Mouse (Mus musculus): ENCODE data around the gene Scamp5. TPM values are rescaled to one million over a fixed set of nuclear protein-coding genes. Genes with fewer than 3 reads are reported as not detected.

Scamp5 gene
- polyA plus RNA-seq (2014; fragmentation: Nextera tagmentation; extraction: Ambion mirVana): 6.9 and 7.4 TPM in 2 replicates

DNA sequence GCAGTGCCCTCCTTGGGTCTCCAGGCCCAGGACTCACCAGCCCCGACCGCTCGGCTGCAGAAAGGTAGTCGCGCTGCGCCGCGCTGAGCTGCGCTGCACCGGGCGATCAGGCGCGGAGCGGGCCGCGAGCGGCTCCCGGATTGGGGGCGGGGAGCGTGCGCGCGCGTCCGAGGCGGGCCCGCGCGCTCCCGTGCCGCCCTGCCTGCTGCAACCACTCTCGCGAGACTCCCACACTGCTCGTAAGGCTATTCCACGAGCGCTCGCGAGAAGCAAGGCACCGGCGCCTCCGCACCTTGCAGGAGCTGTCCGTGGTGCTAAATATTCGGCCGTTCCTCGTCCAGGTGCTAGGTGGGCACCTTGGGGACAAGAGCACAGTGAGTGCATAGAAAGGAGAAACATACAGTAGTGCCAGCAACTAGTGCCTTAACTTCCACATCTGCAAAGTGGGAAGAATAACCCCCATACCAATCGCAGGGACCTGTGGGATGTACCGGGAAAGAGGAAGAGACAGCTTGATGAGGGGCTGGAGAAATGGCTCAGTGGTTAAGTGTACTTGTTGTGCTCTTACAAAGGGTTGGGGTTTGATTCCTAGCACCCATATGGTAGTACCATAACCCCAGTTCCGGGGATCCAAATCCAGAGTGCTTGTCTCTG, at the start of gene Scamp5:
TSS of gene Scamp5 (minus strand) at position 165 of the 654 bp plus-strand sequence.
- Histone ChIP-seq H3K4me2 (ENCODE audit: low read depth, low read length) (peak within 1 kb of the TSS; percentile 85), H3K4me1 (ENCODE audit: control insufficient read depth, insufficient read depth, low read length) (peaks cover 3% of the 10 kb centered on the region; the same call in 1 of the 2 replicates), H3K36me3 (replicated peaks; ENCODE audit: control insufficient read depth, insufficient read depth, low read depth, low read length) (no peaks in the 10 kb centered on the region), H3K27ac (replicated peaks; ENCODE audit: low read depth, low read length) (no peak within 1 kb of the TSS), H3K27me3 (ENCODE audit: control insufficient read depth, insufficient read depth, low read length) (no peaks in the 10 kb centered on the region), H3K9me3 (replicated peaks; ENCODE audit: control insufficient read depth, low read length) (no peaks in the 10 kb centered on the region), H3K9ac (replicated peaks; ENCODE audit: low read length) (peak within 1 kb of the TSS; percentile 71), H3K4me3 (ENCODE audit: low read depth, low read length) (peak within 1 kb of the TSS; percentile 66)
- DNase-seq (ENCODE audit: low spot score): peak; percentile 96
- ATAC-seq (replicated peaks; ENCODE audit: insufficient number of reproducible peaks, low FRiP score, low TSS enrichment, low read depth): peak; percentile 92
- WGBS: 2% methylated on average over 48 of the region's 48 CpGs

DNA sequence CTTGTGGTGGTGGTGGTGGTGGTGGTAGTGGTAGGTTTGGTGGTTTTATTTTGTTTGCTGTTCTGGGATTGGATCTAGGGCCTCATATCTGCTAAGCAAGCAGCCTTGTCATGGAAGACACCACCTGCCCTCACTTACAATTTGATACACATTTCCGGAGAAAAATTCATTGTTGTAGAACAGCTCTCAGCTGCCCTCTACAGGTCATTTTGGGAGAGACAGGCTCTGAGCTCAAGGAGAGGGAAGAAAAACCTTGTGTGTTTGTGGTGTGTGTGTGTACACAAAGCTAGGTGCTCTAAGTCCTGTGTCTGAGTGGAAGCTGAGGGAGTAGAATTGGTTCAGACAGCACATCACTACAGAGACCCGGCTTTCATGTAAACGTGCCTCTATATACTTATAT, 49.3 kb upstream of the Scamp5 start:
- Histone ChIP-seq H3K27ac (replicated peaks; ENCODE audit: low read depth, low read length) (no peak overlapping the region), H3K36me3 (replicated peaks; ENCODE audit: control insufficient read depth, insufficient read depth, low read depth, low read length) (no peaks in the 10 kb centered on the region), H3K9ac (replicated peaks; ENCODE audit: low read length) (no peak overlapping the region), H3K4me3 (ENCODE audit: low read depth, low read length) (no peak overlapping the region), H3K4me1 (ENCODE audit: control insufficient read depth, insufficient read depth, low read length) (no peaks in the 10 kb centered on the region), H3K9me3 (replicated peaks; ENCODE audit: control insufficient read depth, low read length) (no peaks in the 10 kb centered on the region), H3K4me2 (ENCODE audit: low read depth, low read length) (no peak overlapping the region), H3K27me3 (ENCODE audit: control insufficient read depth, insufficient read depth, low read length) (no peaks in the 10 kb centered on the region)
- WGBS: 13% methylated on average over 3 of the region's 3 CpGs
- DNase-seq (ENCODE audit: low spot score) (peak; percentile 89), ATAC-seq (replicated peaks; ENCODE audit: insufficient number of reproducible peaks, low FRiP score, low TSS enrichment, low read depth) (no peak)

DNA sequence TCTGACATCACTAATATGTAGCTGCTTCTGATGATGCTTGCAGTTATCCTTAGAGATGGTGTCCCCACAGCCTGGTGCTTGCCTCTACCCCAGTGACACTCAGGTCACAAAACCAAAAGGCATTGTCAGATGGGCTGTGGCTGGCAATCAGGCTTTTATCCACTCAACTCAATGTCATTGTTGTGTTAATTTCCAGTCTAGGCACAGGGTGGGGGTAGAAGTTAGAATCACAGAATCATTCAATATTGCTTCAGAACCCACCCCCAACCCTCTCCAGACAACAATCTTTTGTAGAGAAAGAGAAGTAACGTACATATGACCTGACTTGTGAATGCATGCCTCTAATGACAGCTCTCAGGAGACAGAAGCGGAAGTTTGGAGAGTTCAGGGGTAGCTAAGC, 42.7 kb upstream of the Scamp5 start:
- ATAC-seq (replicated peaks; ENCODE audit: insufficient number of reproducible peaks, low FRiP score, low TSS enrichment, low read depth) (no peak), DNase-seq (ENCODE audit: low spot score) (no peak)
- Histone ChIP-seq H3K4me2 (ENCODE audit: low read depth, low read length) (no peak overlapping the region), H3K9me3 (replicated peaks; ENCODE audit: control insufficient read depth, low read length) (no peaks in the 10 kb centered on the region), H3K27me3 (ENCODE audit: control insufficient read depth, insufficient read depth, low read length) (peaks cover 6% of the 10 kb centered on the region), H3K4me3 (ENCODE audit: low read depth, low read length) (no peak overlapping the region), H3K9ac (replicated peaks; ENCODE audit: low read length) (no peak overlapping the region), H3K4me1 (ENCODE audit: control insufficient read depth, insufficient read depth, low read length) (no peaks in the 10 kb centered on the region), H3K27ac (replicated peaks; ENCODE audit: low read depth, low read length) (no peak overlapping the region), H3K36me3 (replicated peaks; ENCODE audit: control insufficient read depth, insufficient read depth, low read depth, low read length) (no peaks in the 10 kb centered on the region)
- 67% methylated on average over 2 of the region's 2 CpGs for WGBS

GRCm38 (mm10) chr9:57505700-57506099, 37.8 kb upstream of the Scamp5 start:
- Histone ChIP-seq H3K36me3 (replicated peaks; ENCODE audit: control insufficient read depth, insufficient read depth, low read depth, low read length) (no peaks in the 10 kb centered on the region), H3K4me2 (ENCODE audit: low read depth, low read length) (no peak overlapping the region; the same call in 1 of the 2 replicates), H3K27me3 (ENCODE audit: control insufficient read depth, insufficient read depth, low read length) (peaks cover 55% of the 10 kb centered on the region), H3K4me3 (ENCODE audit: low read depth, low read length) (no peak overlapping the region), H3K27ac (replicated peaks; ENCODE audit: low read depth, low read length) (no peak overlapping the region), H3K9ac (replicated peaks; ENCODE audit: low read length) (no peak overlapping the region), H3K4me1 (ENCODE audit: control insufficient read depth, insufficient read depth, low read length) (peaks cover 8% of the 10 kb centered on the region), H3K9me3 (replicated peaks; ENCODE audit: control insufficient read depth, low read length) (no peaks in the 10 kb centered on the region)
- 6% methylated on average over 8 of the region's 8 CpGs for WGBS
- no peak for DNase-seq (ENCODE audit: low spot score)
- ATAC-seq (replicated peaks; ENCODE audit: insufficient number of reproducible peaks, low FRiP score, low TSS enrichment, low read depth): no peak

- DNase-seq (ENCODE audit: low spot score): no peak
- no peak overlapping the region for H3K27ac ChIP-seq (replicated peaks; ENCODE audit: low read depth, low read length)
- H3K27me3 ChIP-seq (ENCODE audit: control insufficient read depth, insufficient read depth, low read length): peaks cover 62% of the 10 kb centered on the region
- WGBS: 40% methylated on average over 10 of the region's 10 CpGs
- no peak for ATAC-seq (replicated peaks; ENCODE audit: insufficient number of reproducible peaks, low FRiP score, low TSS enrichment, low read depth)
- H3K36me3 ChIP-seq (replicated peaks; ENCODE audit: control insufficient read depth, insufficient read depth, low read depth, low read length): no peaks in the 10 kb centered on the region
- no peaks in the 10 kb centered on the region for H3K9me3 ChIP-seq (replicated peaks; ENCODE audit: control insufficient read depth, low read length)
- peaks cover 8% of the 10 kb centered on the region for H3K4me1 ChIP-seq (ENCODE audit: control insufficient read depth, insufficient read depth, low read length)
- H3K4me3 ChIP-seq (ENCODE audit: low read depth, low read length): no peak overlapping the region
- no peak overlapping the region for H3K4me2 ChIP-seq (ENCODE audit: low read depth, low read length)
- no peak overlapping the region for H3K9ac ChIP-seq (replicated peaks; ENCODE audit: low read length)
These were observed 37.0 kb upstream of the Scamp5 start for GRCm38 (mm10) chr9:57504891-57505290.

GRCm38 (mm10) chr9:57504381-57504700, 36.5 kb upstream of the Scamp5 start:
- ATAC-seq (replicated peaks; ENCODE audit: insufficient number of reproducible peaks, low FRiP score, low TSS enrichment, low read depth): peak; percentile 45; the same call in 1 of the 2 replicates
- no peaks in the 10 kb centered on the region for H3K9me3 ChIP-seq (replicated peaks; ENCODE audit: control insufficient read depth, low read length)
- peak; percentile 63 for DNase-seq (ENCODE audit: low spot score)
- under 1% methylated on average over 34 of the region's 34 CpGs for WGBS
- no peaks in the 10 kb centered on the region for H3K36me3 ChIP-seq (replicated peaks; ENCODE audit: control insufficient read depth, insufficient read depth, low read depth, low read length)
- H3K9ac ChIP-seq (replicated peaks; ENCODE audit: low read length): peak overlapping the region; percentile 47
- H3K4me1 ChIP-seq (ENCODE audit: control insufficient read depth, insufficient read depth, low read length): peaks cover 8% of the 10 kb centered on the region
- peak overlapping the region; percentile 39 for H3K4me3 ChIP-seq (ENCODE audit: low read depth, low read length)
- H3K4me2 ChIP-seq (ENCODE audit: low read depth, low read length): peak overlapping the region; percentile 89
- no peak overlapping the region for H3K27ac ChIP-seq (replicated peaks; ENCODE audit: low read depth, low read length)
- peaks cover 62% of the 10 kb centered on the region for H3K27me3 ChIP-seq (ENCODE audit: control insufficient read depth, insufficient read depth, low read length)

DNA sequence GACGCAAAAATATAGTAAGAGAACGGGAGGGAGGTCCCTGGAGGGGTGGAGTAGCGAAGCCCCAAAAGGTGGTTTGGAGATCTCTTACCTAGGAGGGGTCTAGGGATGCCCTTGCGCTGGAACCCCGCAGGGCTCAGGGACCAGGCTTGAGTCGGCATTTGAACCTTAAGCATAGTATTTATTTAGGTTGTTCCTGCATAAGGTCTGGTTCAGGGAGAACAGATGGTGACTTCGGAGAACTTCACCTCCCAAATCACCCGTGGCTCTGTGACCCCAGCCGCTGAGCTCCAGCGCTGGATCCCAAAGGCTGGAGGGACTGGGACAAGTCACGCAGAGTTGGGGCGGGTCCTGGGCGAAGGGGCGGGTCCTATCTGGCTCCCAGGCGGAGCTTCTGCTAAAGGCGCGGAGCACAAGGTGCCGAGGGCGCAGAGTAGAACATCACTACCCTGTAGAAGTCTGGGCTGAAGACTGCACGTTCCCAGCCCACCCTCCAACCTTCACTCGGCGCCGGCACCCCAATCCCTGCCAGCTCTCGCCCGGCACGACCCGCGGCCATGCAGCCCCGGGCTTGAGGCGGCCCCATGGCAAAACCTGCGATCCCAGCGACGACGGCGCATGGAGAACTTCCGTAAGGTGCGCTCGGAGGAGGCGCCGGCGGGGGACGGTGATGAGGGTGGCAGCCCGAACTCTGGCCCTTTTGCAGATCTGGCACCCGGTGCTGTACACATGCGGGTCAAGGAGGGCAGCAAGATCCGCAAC, 35.9 kb upstream of the Scamp5 start, which contains the start of gene Rpp25:
TSS of gene Rpp25 (plus strand) at position 405 of the 759 bp plus-strand sequence.
- Histone ChIP-seq H3K9ac (replicated peaks; ENCODE audit: low read length) (peak within 1 kb of the TSS; percentile 47), H3K4me2 (ENCODE audit: low read depth, low read length) (peak within 1 kb of the TSS; percentile 89), H3K4me3 (ENCODE audit: low read depth, low read length) (peak within 1 kb of the TSS; percentile 39), H3K27me3 (ENCODE audit: control insufficient read depth, insufficient read depth, low read length) (peaks cover 62% of the 10 kb centered on the region), H3K27ac (replicated peaks; ENCODE audit: low read depth, low read length) (no peak within 1 kb of the TSS), H3K4me1 (ENCODE audit: control insufficient read depth, insufficient read depth, low read length) (peaks cover 8% of the 10 kb centered on the region), H3K36me3 (replicated peaks; ENCODE audit: control insufficient read depth, insufficient read depth, low read depth, low read length) (no peaks in the 10 kb centered on the region), H3K9me3 (replicated peaks; ENCODE audit: control insufficient read depth, low read length) (no peaks in the 10 kb centered on the region)
- DNase-seq (ENCODE audit: low spot score) (peak; percentile 56), ATAC-seq (replicated peaks; ENCODE audit: insufficient number of reproducible peaks, low FRiP score, low TSS enrichment, low read depth) (peak; percentile 66)
- WGBS: under 1% methylated on average over 46 of the region's 46 CpGs
